Mouse (Mus musculus) neural tube, embryonic 12.5 days (tissue): ENCODE measurements at regions not wholly inside any gene's neighbourhood (a gene's known extent, or its start where the extent isn't known, plus 50 kb on each side); places are given as distances from the start of the nearest gene placed in this dataset.
"Not testable (repeated sequence)": the region's sequence is repeated elsewhere in the genome, so short reads cannot be mapped to it uniquely, and the experiment has no call there.

Experiments
- ATAC-seq: fragments of 200-750 bp; cut with Nextera tagmentation; 2 replicates; pipeline ENCODE4 v1.8.0; 2017; ENCODE audit warnings: low read depth, mild to moderate bottlenecking, moderate TSS enrichment, moderate library complexity; ENCODE audit not compliant: low FRiP score
- H3K27ac ChIP-seq: fragments of 300-500 bp; sonication (generic); 2 replicates; pipeline ENCODE4 v1.5.1; 2016
- H3K27me3 ChIP-seq: fragments of 300-500 bp; sonication (generic); replicated peaks from 2 replicates; pipeline ENCODE4 v1.6.1; 2016; ENCODE audit warnings: mild to moderate bottlenecking
- H3K36me3 ChIP-seq: fragments of 300-500 bp; sonication (generic); 2 replicates; pipeline ENCODE4 v1.6.1; 2016; ENCODE audit warnings: mild to moderate bottlenecking
- H3K4me1 ChIP-seq: fragments of 300-500 bp; sonication (generic); 2 replicates; pipeline ENCODE4 v1.6.1; 2016
- H3K4me2 ChIP-seq: fragments of 300-500 bp; sonication (generic); replicated peaks from 2 replicates; pipeline ENCODE4 v1.6.1; 2016; ENCODE audit warnings: mild to moderate bottlenecking
- H3K4me3 ChIP-seq: fragments of 300-500 bp; sonication (generic); 2 replicates; pipeline ENCODE4 v1.5.1; 2016
- H3K9ac ChIP-seq: fragments of 300-500 bp; sonication (generic); 2 replicates; pipeline ENCODE4 v1.6.1; 2016; ENCODE audit warnings: mild to moderate bottlenecking
- H3K9me3 ChIP-seq: fragments of 300-500 bp; sonication (generic); 2 replicates; pipeline ENCODE4 v1.6.1; 2016; ENCODE audit warnings: mild to moderate bottlenecking
- WGBS: fragments of 180-500 bp; shearing (Covaris S2); methylation state at CpG from one replicate; pipeline ENCODE4 v1.1.7; 2016; 5-methylcytosine and 5-hydroxymethylcytosine counted together

GRCm38 (mm10) chr13:16435436-16435835, 423.8 kb downstream of the Inhba start:
- Histone ChIP-seq H3K27me3 (no peaks in the 10 kb centered on the region), H3K9me3 (no peaks in the 10 kb centered on the region), H3K9ac (no peak overlapping the region), H3K4me1 (no peaks in the 10 kb centered on the region), H3K36me3 (no peaks in the 10 kb centered on the region), H3K4me3 (no peak overlapping the region), H3K4me2 (no peak overlapping the region), H3K27ac (no peak overlapping the region)
- ATAC-seq: no peak
- 89% methylated on average over 2 of the region's 2 CpGs for WGBS

- H3K4me2 ChIP-seq: no peak overlapping the region
- H3K4me1 ChIP-seq: no peaks in the 10 kb centered on the region
- ATAC-seq: no peak
- H3K9me3 ChIP-seq: no peaks in the 10 kb centered on the region
- no peak overlapping the region for H3K27ac ChIP-seq
- no peak overlapping the region for H3K4me3 ChIP-seq
- H3K36me3 ChIP-seq: no peaks in the 10 kb centered on the region
- no peaks in the 10 kb centered on the region for H3K27me3 ChIP-seq
- no peak overlapping the region for H3K9ac ChIP-seq
These were observed 441.6 kb downstream of the Inhba start for GRCm38 (mm10) chr13:16453234-16453633.

- WGBS: 79% methylated on average over 2 of the region's 2 CpGs
- no peak for ATAC-seq
These were observed 448.1 kb downstream of the Inhba start for GRCm38 (mm10) chr13:16459743-16460142.

GRCm38 (mm10) chr13:16461681-16462080, 450.0 kb downstream of the Inhba start:
- no peak overlapping the region for H3K9ac ChIP-seq
- no peak for ATAC-seq
- no peak overlapping the region for H3K4me2 ChIP-seq
- WGBS: 90% methylated on average over 2 of the region's 2 CpGs
- no peaks in the 10 kb centered on the region for H3K27me3 ChIP-seq
- no peaks in the 10 kb centered on the region for H3K4me1 ChIP-seq
- no peak overlapping the region for H3K4me3 ChIP-seq
- H3K27ac ChIP-seq: no peak overlapping the region
- H3K36me3 ChIP-seq: no peaks in the 10 kb centered on the region
- H3K9me3 ChIP-seq: no peaks in the 10 kb centered on the region

More at GRCm38 (mm10) chr13:16459743-16460142, 448.1 kb downstream of the Inhba start:
- no peak overlapping the region for H3K4me3 ChIP-seq
- no peak overlapping the region for H3K9ac ChIP-seq
- no peaks in the 10 kb centered on the region for H3K9me3 ChIP-seq
- no peak overlapping the region for H3K4me2 ChIP-seq
- no peak overlapping the region for H3K27ac ChIP-seq
- H3K36me3 ChIP-seq: no peaks in the 10 kb centered on the region
- no peaks in the 10 kb centered on the region for H3K4me1 ChIP-seq
- no peaks in the 10 kb centered on the region for H3K27me3 ChIP-seq

- H3K9ac ChIP-seq: no peak overlapping the region
- H3K27me3 ChIP-seq: no peaks in the 10 kb centered on the region
- WGBS: 96% methylated on average over 1 of the region's 1 CpGs
- no peak overlapping the region for H3K27ac ChIP-seq
- no peak for ATAC-seq
- H3K36me3 ChIP-seq: no peaks in the 10 kb centered on the region
- no peak overlapping the region for H3K4me2 ChIP-seq
- H3K9me3 ChIP-seq: no peaks in the 10 kb centered on the region
- no peak overlapping the region for H3K4me3 ChIP-seq
- no peaks in the 10 kb centered on the region for H3K4me1 ChIP-seq
These were observed 453.2 kb downstream of the Inhba start for GRCm38 (mm10) chr13:16464823-16465222.

- Histone ChIP-seq H3K9me3 (no peaks in the 10 kb centered on the region), H3K36me3 (no peaks in the 10 kb centered on the region), H3K4me3 (no peak overlapping the region), H3K27ac (no peak overlapping the region), H3K27me3 (no peaks in the 10 kb centered on the region), H3K4me1 (no peaks in the 10 kb centered on the region), H3K4me2 (no peak overlapping the region), H3K9ac (no peak overlapping the region)
- ATAC-seq: no peak
- WGBS: 67% methylated on average over 1 of the region's 1 CpGs
These were observed 453.7 kb downstream of the Inhba start for GRCm38 (mm10) chr13:16465317-16465716.

GRCm38 (mm10) chr13:16465812-16466211, 454.2 kb downstream of the Inhba start:
- WGBS: 98% methylated on average over 1 of the region's 1 CpGs
- H3K9me3 ChIP-seq: no peaks in the 10 kb centered on the region
- no peak overlapping the region for H3K4me2 ChIP-seq

GRCm38 (mm10) chr13:16476515-16476914, 464.9 kb downstream of the Inhba start:
- Histone ChIP-seq H3K4me1 (no peaks in the 10 kb centered on the region), H3K27ac (no peak overlapping the region), H3K9ac (no peak overlapping the region), H3K9me3 (no peaks in the 10 kb centered on the region), H3K4me3 (no peak overlapping the region), H3K27me3 (no peaks in the 10 kb centered on the region), H3K36me3 (no peaks in the 10 kb centered on the region), H3K4me2 (no peak overlapping the region)
- ATAC-seq: no peak
- 82% methylated on average over 1 of the region's 1 CpGs for WGBS

More at GRCm38 (mm10) chr13:16465812-16466211, 454.2 kb downstream of the Inhba start:
- H3K27me3 ChIP-seq: no peaks in the 10 kb centered on the region
- H3K4me3 ChIP-seq: no peak overlapping the region
- H3K9ac ChIP-seq: no peak overlapping the region
- no peaks in the 10 kb centered on the region for H3K4me1 ChIP-seq
- no peak for ATAC-seq
- H3K27ac ChIP-seq: no peak overlapping the region
- H3K36me3 ChIP-seq: no peaks in the 10 kb centered on the region

- Histone ChIP-seq H3K27ac (no peak overlapping the region), H3K9ac (no peak overlapping the region)
- no peak for ATAC-seq
These were observed 475.6 kb downstream of the Inhba start for GRCm38 (mm10) chr13:16487292-16487691.

GRCm38 (mm10) chr13:16490680-16491079, 479.0 kb downstream of the Inhba start:
- not testable (repeated sequence) for H3K4me1 ChIP-seq, H3K27ac ChIP-seq, H3K9me3 ChIP-seq, H3K4me2 ChIP-seq, H3K9ac ChIP-seq, H3K36me3 ChIP-seq, H3K4me3 ChIP-seq, ATAC-seq, H3K27me3 ChIP-seq
- WGBS: 48% methylated on average over 6 of the region's 6 CpGs

More at GRCm38 (mm10) chr13:16487292-16487691, 475.6 kb downstream of the Inhba start:
- Histone ChIP-seq H3K36me3 (no peaks in the 10 kb centered on the region), H3K4me3 (no peak overlapping the region), H3K4me1 (no peaks in the 10 kb centered on the region), H3K9me3 (no peaks in the 10 kb centered on the region), H3K27me3 (no peaks in the 10 kb centered on the region), H3K4me2 (no peak overlapping the region)

GRCm38 (mm10) chr13:16498052-16498451, 486.4 kb downstream of the Inhba start:
- Histone ChIP-seq H3K4me1 (no peaks in the 10 kb centered on the region), H3K27me3 (no peaks in the 10 kb centered on the region), H3K36me3 (no peaks in the 10 kb centered on the region), H3K27ac (no peak overlapping the region), H3K4me2 (no peak overlapping the region), H3K4me3 (no peak overlapping the region), H3K9me3 (no peaks in the 10 kb centered on the region), H3K9ac (no peak overlapping the region)
- no peak for ATAC-seq
- 69% methylated on average over 1 of the region's 1 CpGs for WGBS

- ATAC-seq: no peak
- H3K4me2 ChIP-seq: no peak overlapping the region
- H3K4me1 ChIP-seq: no peaks in the 10 kb centered on the region
- H3K9me3 ChIP-seq: no peaks in the 10 kb centered on the region
- no peak overlapping the region for H3K4me3 ChIP-seq
- no peaks in the 10 kb centered on the region for H3K27me3 ChIP-seq
- 72% methylated on average over 4 of the region's 4 CpGs for WGBS
- no peak overlapping the region for H3K9ac ChIP-seq
- no peaks in the 10 kb centered on the region for H3K36me3 ChIP-seq
- no peak overlapping the region for H3K27ac ChIP-seq
These were observed 501.2 kb downstream of the Inhba start for GRCm38 (mm10) chr13:16512876-16513275.

GRCm38 (mm10) chr13:16515195-16515594, 503.5 kb downstream of the Inhba start:
- H3K27me3 ChIP-seq: no peaks in the 10 kb centered on the region
- ATAC-seq: no peak
- H3K9ac ChIP-seq: no peak overlapping the region
- no peaks in the 10 kb centered on the region for H3K9me3 ChIP-seq
- H3K36me3 ChIP-seq: no peaks in the 10 kb centered on the region
- H3K4me3 ChIP-seq: no peak overlapping the region
- no peaks in the 10 kb centered on the region for H3K4me1 ChIP-seq
- no peak overlapping the region for H3K27ac ChIP-seq
- H3K4me2 ChIP-seq: no peak overlapping the region
